Mouse (Mus musculus) liver, adult 2 months (tissue): ENCODE results near the gene Ube4b. TPM values are rescaled to one million over a fixed set of nuclear protein-coding genes. Genes with fewer than 3 reads are reported as not detected.
A peak's percentile ranks its signal among the peaks of the same experiment; 100 is the strongest.

Experiments used
- DNase-seq: peaks from one replicate; pipeline ENCODE4 v3.0.0-alpha.2; 2011; ENCODE audit warnings: low read depth, low spot score; ENCODE audit errors: extremely low read depth
- H3K27ac ChIP-seq: fragments of 200-500 bp; replicated peaks from 2 replicates; pipeline ENCODE4 v1.5.1; 2012; ENCODE audit warnings: low read depth, mild to moderate bottlenecking, control low read depth, inconsistent platforms, low read length; ENCODE audit not compliant: insufficient read depth
- H3K27me3 ChIP-seq: fragments of 200-500 bp; 2 replicates; pipeline ENCODE4 v1.6.1; 2012; ENCODE audit warnings: mild to moderate bottlenecking, moderate library complexity, low read length, inconsistent platforms; ENCODE audit not compliant: control insufficient read depth, insufficient read depth
- H3K36me3 ChIP-seq: fragments of 200-500 bp; 2 replicates; pipeline ENCODE4 v1.6.1; 2012; ENCODE audit warnings: low read length, inconsistent platforms; ENCODE audit not compliant: control insufficient read depth, insufficient read depth
- H3K4me1 ChIP-seq: fragments of 200-500 bp; 2 replicates; pipeline ENCODE4 v1.6.1; 2011; ENCODE audit warnings: low read length; ENCODE audit not compliant: control insufficient read depth, insufficient read depth
- H3K4me3 ChIP-seq: fragments of 200-500 bp; 2 replicates; pipeline ENCODE4 v1.5.1; 2011; ENCODE audit warnings: low read depth, mild to moderate bottlenecking, control low read depth, low read length, moderate library complexity; ENCODE audit not compliant: insufficient read depth
- H3K79me2 ChIP-seq: fragments of 200-500 bp; 2 replicates; pipeline ENCODE4 v1.6.1; 2012; ENCODE audit warnings: inconsistent platforms, mild to moderate bottlenecking, low read length, moderate library complexity; ENCODE audit not compliant: control insufficient read depth, insufficient read depth
- H3K9ac ChIP-seq: fragments of 200-500 bp; 2 replicates; pipeline ENCODE4 v1.6.1; 2012; ENCODE audit warnings: low read depth, mild to moderate bottlenecking, control low read depth, inconsistent platforms, low read length
- CTCF ChIP-seq: fragments of 200-500 bp; IDR thresholded peaks from 2 replicates; pipeline ENCODE4 v1.5.1; 2011; ENCODE audit warnings: low read depth, low read length, control low read depth
- POLR2A ChIP-seq: fragments of 200-500 bp; IDR thresholded peaks from 2 replicates; pipeline ENCODE4 v1.6.1; 2011; ENCODE audit warnings: low read length, control low read depth; ENCODE audit not compliant: insufficient read depth; ENCODE audit errors: extremely low read depth
- WGBS: fragments of 180-500 bp; shearing (Covaris S2); methylation state at CpG from one replicate; pipeline ENCODE4 v1.1.7; 2018; 5-methylcytosine and 5-hydroxymethylcytosine counted together
- polyA plus RNA-seq: library from polyadenylated mRNA; depleted of rRNA; stranded (reverse); fragments of >200 nt; gene quantifications from 2 replicates; pipeline ENCODE4 v1.2.3, GENCODE M21; 2012
- total RNA-seq: library from RNA; depleted of rRNA; stranded (reverse); fragments of >200 nt; gene quantifications from 2 replicates; pipeline ENCODE4 v1.2.3, GENCODE M21; 2014

Gene Ube4b
- total and polyA plus RNA-seq, 2 experiments, result 23.3 to 30.0 TPM

DNA sequence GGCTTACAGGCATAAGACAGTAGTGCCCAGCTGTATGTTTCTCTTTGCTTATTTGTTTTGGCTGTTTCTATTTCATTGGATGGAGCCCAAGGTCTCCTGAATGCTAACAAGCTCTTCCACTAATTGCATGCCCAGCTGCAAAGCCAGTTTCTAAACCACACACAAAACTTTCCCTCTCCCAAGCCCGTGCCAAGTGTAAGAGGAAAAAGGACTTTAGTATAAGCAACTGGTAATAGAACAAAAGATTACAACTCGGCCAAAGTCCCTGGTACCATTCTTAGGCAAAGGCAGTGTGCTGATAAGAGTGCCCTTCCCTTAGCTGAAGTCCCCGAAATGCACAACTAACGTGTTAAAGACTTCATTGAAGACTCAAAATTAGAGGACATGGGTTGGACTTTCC lies 34.2 kb downstream of the Ube4b start:
- 8% methylated on average over 4 of the region's 4 CpGs for WGBS
- H3K27me3 ChIP-seq, result no peaks in the 10 kb centered on the region
- peaks cover 35% of the 10 kb centered on the region for H3K4me1 ChIP-seq
- no peak overlapping the region for H3K4me3 ChIP-seq
- H3K27ac ChIP-seq, result peak overlapping the region; percentile 96
- peak; percentile 98 for DNase-seq
- H3K36me3 ChIP-seq, result no peaks in the 10 kb centered on the region; the same call in 1 of the 2 replicates
- H3K79me2 ChIP-seq, result peaks cover 8% of the 10 kb centered on the region; the same call in 1 of the 2 replicates
- peak overlapping the region; percentile 6; the same call in 1 of the 2 replicates for H3K9ac ChIP-seq
- TF ChIP-seq CTCF (no peak), POLR2A (no peak)

DNA sequence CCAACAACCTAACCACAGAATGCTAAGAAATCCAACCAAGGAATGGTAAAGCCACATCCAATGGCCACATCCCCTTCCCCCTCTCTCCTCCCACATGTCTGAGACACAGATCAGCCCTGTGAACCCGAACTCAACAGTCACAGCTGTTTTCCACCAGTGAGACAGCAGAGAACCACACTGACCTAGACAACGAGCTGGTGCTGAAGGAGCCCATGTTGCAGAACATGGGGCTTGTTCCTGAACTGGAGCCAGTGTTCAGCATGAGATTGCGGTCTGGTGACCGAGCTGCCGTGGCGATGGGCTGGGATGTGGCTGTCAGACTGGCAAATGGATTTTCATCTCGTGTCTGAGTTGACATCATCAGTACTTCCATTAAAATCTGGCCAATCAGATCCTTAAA lies 45.5 kb downstream of the Ube4b start:
- H3K79me2 ChIP-seq, result peaks cover 7% of the 10 kb centered on the region; the same call in 1 of the 2 replicates
- no peak for TF ChIP-seq CTCF
- TF ChIP-seq POLR2A, result no peak
- no peaks in the 10 kb centered on the region for H3K27me3 ChIP-seq
- no peak overlapping the region for H3K4me3 ChIP-seq
- H3K4me1 ChIP-seq, result no peaks in the 10 kb centered on the region
- H3K9ac ChIP-seq, result no peak overlapping the region
- peaks cover 59% of the 10 kb centered on the region for H3K36me3 ChIP-seq
- WGBS, result 86% methylated on average over 7 of the region's 7 CpGs
- no peak overlapping the region for H3K27ac ChIP-seq
- no peak for DNase-seq

GRCm38 (mm10) chr4:149379881-149380280 lies 46.7 kb downstream of the Ube4b start:
- H3K27me3 ChIP-seq, result no peaks in the 10 kb centered on the region
- whole genome bisulfite sequencing, result 94% methylated on average over 17 of the region's 17 CpGs
- H3K9ac ChIP-seq, result no peak overlapping the region
- no peak for DNase-seq
- 0 out of 2 replicates have a peak, but pooled peaks cover 7% of the 10 kb centered on the region for H3K79me2 ChIP-seq
- H3K4me1 ChIP-seq, result no peaks in the 10 kb centered on the region
- no peak overlapping the region for H3K4me3 ChIP-seq
- no peak overlapping the region for H3K27ac ChIP-seq
- peaks cover 53% of the 10 kb centered on the region for H3K36me3 ChIP-seq
- TF ChIP-seq POLR2A, result no peak
- no peak for TF ChIP-seq CTCF

GRCm38 (mm10) chr4:149378819-149379218 lies 47.7 kb downstream of the Ube4b start:
- H3K36me3 ChIP-seq, result peaks cover 48% of the 10 kb centered on the region
- 93% methylated on average over 8 of the region's 8 CpGs for WGBS
- no peak for DNase-seq
- no peak overlapping the region for H3K4me3 ChIP-seq
- no peak overlapping the region for H3K9ac ChIP-seq
- H3K27me3 ChIP-seq, result no peaks in the 10 kb centered on the region
- no peaks in the 10 kb centered on the region for H3K4me1 ChIP-seq
- 0 out of 2 replicates have a peak, but pooled peaks cover 7% of the 10 kb centered on the region for H3K79me2 ChIP-seq
- TF ChIP-seq POLR2A (no peak), CTCF (no peak)
- H3K27ac ChIP-seq, result no peak overlapping the region

DNA sequence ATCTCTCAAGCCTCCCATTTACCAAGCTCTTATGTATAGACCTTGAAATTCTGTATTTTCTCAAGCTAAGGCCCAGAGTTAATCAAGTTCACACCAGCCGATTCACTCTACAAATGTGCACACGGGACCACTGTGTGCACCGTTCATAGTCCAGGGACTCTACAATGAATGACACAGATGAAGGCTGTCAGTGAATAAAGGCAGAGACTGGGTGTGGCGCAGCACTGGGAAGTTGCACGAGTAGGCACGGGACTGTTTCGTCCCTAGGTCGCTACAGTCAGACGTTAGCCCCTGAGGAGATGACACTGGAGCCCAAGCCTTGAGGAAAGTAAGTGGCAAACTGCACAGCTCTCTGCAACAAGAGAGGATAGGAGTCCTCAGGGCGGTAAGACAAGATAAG lies 50.5 kb downstream of the Ube4b start:
- no peaks in the 10 kb centered on the region for H3K4me1 ChIP-seq
- H3K9ac ChIP-seq, result no peak overlapping the region
- no peak for TF ChIP-seq CTCF
- TF ChIP-seq POLR2A, result no peak
- peaks cover 37% of the 10 kb centered on the region for H3K36me3 ChIP-seq
- no peak for DNase-seq
- H3K27me3 ChIP-seq, result no peaks in the 10 kb centered on the region
- H3K79me2 ChIP-seq, result peaks cover 7% of the 10 kb centered on the region; the same call in 1 of the 2 replicates
- no peak overlapping the region for H3K27ac ChIP-seq
- 88% methylated on average over 10 of the region's 10 CpGs for WGBS
- H3K4me3 ChIP-seq, result no peak overlapping the region

DNA sequence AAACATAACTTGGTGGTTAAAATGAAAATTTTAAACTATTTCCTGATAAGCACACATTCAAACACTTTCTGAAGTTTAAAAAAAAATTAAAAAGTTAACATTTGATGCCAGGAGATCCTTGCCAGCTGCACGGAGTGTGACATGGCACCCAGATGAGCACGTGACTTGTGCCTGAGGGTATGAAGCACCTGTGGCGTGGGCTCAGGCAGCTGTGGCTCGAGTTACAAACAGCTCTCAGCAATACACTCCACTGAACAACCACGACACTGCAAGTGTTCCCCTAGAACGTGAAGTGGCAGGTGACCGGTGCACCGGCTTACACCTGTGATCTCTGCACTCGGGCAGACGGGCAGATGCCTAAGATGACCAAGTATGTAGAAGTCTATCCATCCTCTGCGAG lies 51.9 kb downstream of the Ube4b start:
- no peak for DNase-seq
- no peak overlapping the region for H3K9ac ChIP-seq
- no peak overlapping the region for H3K4me3 ChIP-seq
- peaks cover 41% of the 10 kb centered on the region for H3K36me3 ChIP-seq
- 90% methylated on average over 11 of the region's 11 CpGs for WGBS
- no peaks in the 10 kb centered on the region for H3K4me1 ChIP-seq
- no peaks in the 10 kb centered on the region for H3K27me3 ChIP-seq
- TF ChIP-seq CTCF (no peak), POLR2A (no peak)
- H3K27ac ChIP-seq, result no peak overlapping the region
- H3K79me2 ChIP-seq, result peaks cover 4% of the 10 kb centered on the region; the same call in 1 of the 2 replicates
